Mouse (Mus musculus) kidney, embryonic 14.5 days (tissue): ENCODE measurements around the gene Pdzd3. TPM values are rescaled to one million over a fixed set of nuclear protein-coding genes. Genes with fewer than 3 reads are reported as not detected.
A peak's percentile ranks its signal among the peaks of the same experiment; 100 is the strongest.

ENCODE experiments used
- ATAC-seq: fragments of 200-750 bp; cut with Nextera tagmentation; 2 replicates; pipeline ENCODE4 v1.8.0; 2017; ENCODE audit warnings: moderate number of reproducible peaks, mild to moderate bottlenecking, moderate TSS enrichment, moderate library complexity; ENCODE audit not compliant: low FRiP score, low TSS enrichment
- H3K27ac ChIP-seq: fragments of 300-500 bp; sonication (generic); 2 replicates; pipeline ENCODE4 v1.5.1; 2014; ENCODE audit warnings: low read depth, mild to moderate bottlenecking, low read length, moderate library complexity, mixed read lengths
- H3K27me3 ChIP-seq: fragments of 300-500 bp; sonication (generic); 2 replicates; pipeline ENCODE4 v1.6.1; 2014; ENCODE audit warnings: mild to moderate bottlenecking, low read length; ENCODE audit not compliant: control insufficient read depth, insufficient read depth
- H3K36me3 ChIP-seq: fragments of 300-500 bp; sonication (generic); 2 replicates; pipeline ENCODE4 v1.6.1; 2014; ENCODE audit warnings: low read length, mixed read lengths; ENCODE audit not compliant: control insufficient read depth, insufficient read depth
- H3K4me1 ChIP-seq: fragments of 300-500 bp; sonication (generic); 2 replicates; pipeline ENCODE4 v1.6.1; 2014; ENCODE audit warnings: low read length, mixed read lengths; ENCODE audit not compliant: control insufficient read depth, insufficient read depth
- H3K4me2 ChIP-seq: fragments of 300-500 bp; sonication (generic); replicated peaks from 2 replicates; pipeline ENCODE4 v1.6.1; 2014; ENCODE audit warnings: low read depth, mild to moderate bottlenecking, low read length
- H3K4me3 ChIP-seq: fragments of 300-500 bp; sonication (generic); 2 replicates; pipeline ENCODE4 v1.5.1; 2014; ENCODE audit warnings: mild to moderate bottlenecking, low read length
- H3K9ac ChIP-seq: fragments of 300-500 bp; sonication (generic); 2 replicates; pipeline ENCODE4 v1.6.1; 2014; ENCODE audit warnings: low read depth, mild to moderate bottlenecking, low read length, moderate library complexity
- H3K9me3 ChIP-seq: fragments of 300-500 bp; sonication (generic); 2 replicates; pipeline ENCODE4 v1.6.1; 2016; ENCODE audit warnings: low read length; ENCODE audit not compliant: control insufficient read depth
- WGBS: fragments of 180-500 bp; shearing (Covaris S2); extraction: QIAGEN DNeasy Blood & Tissue Kit; methylation state at CpG from one replicate; pipeline ENCODE4 v1.1.7; 2014; 5-methylcytosine and 5-hydroxymethylcytosine counted together
- polyA plus RNA-seq: library from polyadenylated mRNA; unstranded; fragments of >200 nt; fragmentation: Nextera tagmentation; extraction: Ambion mirVana; gene quantifications from 2 replicates; pipeline ENCODE4 v1.2.1, GENCODE M21; 2014

Pdzd3 gene
- polyA plus RNA-seq, 1 experiment from 2014 or later: 4.2 TPM

DNA sequence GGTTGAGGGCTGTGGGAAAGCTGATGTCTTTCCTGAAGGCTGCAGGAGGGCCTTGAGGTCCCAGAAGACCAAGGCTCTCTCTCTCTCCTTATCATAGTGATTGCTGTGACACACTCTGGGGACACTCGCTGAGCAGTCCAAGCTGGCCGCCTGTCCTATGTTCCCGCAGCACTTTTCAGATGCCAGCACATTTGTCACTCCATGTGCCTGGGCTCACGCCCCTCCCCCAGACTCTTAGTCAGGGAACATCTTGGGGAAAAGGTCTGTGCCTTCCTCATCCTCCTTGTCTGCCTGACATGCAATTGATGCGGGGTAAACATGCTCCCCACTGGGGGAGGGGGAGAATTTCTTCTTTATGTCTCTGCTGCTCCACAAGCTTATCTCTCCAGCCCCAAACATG lies 31.9 kb upstream of the Pdzd3 start:
- Histone ChIP-seq H3K4me3 (no peak overlapping the region), H3K4me1 (peaks cover under 1% of the 10 kb centered on the region), H3K9me3 (no peaks in the 10 kb centered on the region), H3K27ac (no peak overlapping the region), H3K27me3 (peaks cover 17% of the 10 kb centered on the region), H3K4me2 (no peak overlapping the region), H3K36me3 (no peaks in the 10 kb centered on the region), H3K9ac (no peak overlapping the region)
- WGBS: 56% methylated on average over 5 of the region's 5 CpGs
- ATAC-seq: no peak

DNA sequence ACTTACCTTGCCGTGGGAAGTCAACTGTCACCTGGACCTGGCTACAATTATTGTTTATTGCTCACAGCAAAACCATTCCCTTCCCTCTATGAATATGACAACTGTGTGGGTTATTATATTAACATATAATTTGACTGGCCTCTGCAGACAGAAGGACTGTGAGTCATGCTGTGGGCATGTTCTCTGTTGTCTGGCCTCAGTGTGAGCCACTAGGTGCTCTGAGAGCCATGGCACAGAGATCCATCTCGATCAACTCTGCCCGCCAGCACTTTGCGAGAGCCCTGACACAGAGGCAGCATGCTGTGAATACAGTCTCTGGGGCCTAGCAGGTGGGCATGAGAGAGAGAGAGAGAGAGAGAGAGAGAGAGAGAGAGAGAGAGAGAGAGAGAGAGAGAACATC lies 18.7 kb upstream of the Pdzd3 start:
- Histone ChIP-seq H3K4me3 (no peak overlapping the region), H3K9me3 (peaks cover 3% of the 10 kb centered on the region; the same call in 1 of the 2 replicates), H3K27ac (no peak overlapping the region), H3K27me3 (no peaks in the 10 kb centered on the region), H3K4me1 (peaks cover 6% of the 10 kb centered on the region; the same call in 1 of the 2 replicates), H3K36me3 (no peaks in the 10 kb centered on the region), H3K4me2 (no peak overlapping the region), H3K9ac (no peak overlapping the region)
- ATAC-seq: no peak
- 92% methylated on average over 4 of the region's 4 CpGs for WGBS

DNA sequence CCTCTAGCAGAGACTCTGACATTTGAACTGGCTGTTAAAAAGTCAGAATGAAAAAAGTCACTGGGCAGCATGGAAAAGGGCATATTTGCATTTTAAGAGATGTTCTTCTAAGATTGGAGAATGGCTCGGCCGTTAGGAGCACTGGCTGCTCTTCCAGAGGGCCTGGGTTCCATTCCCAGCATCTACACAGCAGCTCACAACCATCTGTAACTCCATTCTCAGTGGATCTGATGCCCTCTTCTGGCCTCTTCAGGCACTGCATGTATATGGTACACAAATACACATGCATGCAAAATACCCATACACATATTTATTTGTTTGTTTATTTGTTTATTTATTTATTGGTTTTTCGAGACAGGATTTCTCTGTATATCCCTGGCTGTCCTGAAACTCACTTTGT lies 17.8 kb upstream of the Pdzd3 start:
- Histone ChIP-seq H3K4me3 (no peak overlapping the region), H3K4me2 (no peak overlapping the region), H3K4me1 (peaks cover 6% of the 10 kb centered on the region; the same call in 1 of the 2 replicates), H3K27ac (no peak overlapping the region), H3K36me3 (no peaks in the 10 kb centered on the region), H3K9me3 (peaks cover 3% of the 10 kb centered on the region; the same call in 1 of the 2 replicates), H3K27me3 (no peaks in the 10 kb centered on the region), H3K9ac (no peak overlapping the region)
- no peak for ATAC-seq
- WGBS: 91% methylated on average over 3 of the region's 3 CpGs

- H3K9me3 ChIP-seq: peaks cover 3% of the 10 kb centered on the region; the same call in 1 of the 2 replicates
- 0 out of 2 replicates have a peak, but pooled peaks have one; percentile 6 for ATAC-seq
- peak within 1 kb of the TSS; percentile 52 for H3K4me3 ChIP-seq
- no peaks in the 10 kb centered on the region for H3K36me3 ChIP-seq
- 70% methylated on average over 6 of the region's 6 CpGs for WGBS
- H3K27ac ChIP-seq: peak within 1 kb of the TSS; percentile 53; the same call in 1 of the 2 replicates
- H3K4me1 ChIP-seq: peaks cover 6% of the 10 kb centered on the region; the same call in 1 of the 2 replicates
- peak within 1 kb of the TSS; percentile 82 for H3K4me2 ChIP-seq
- H3K27me3 ChIP-seq: no peaks in the 10 kb centered on the region
- H3K9ac ChIP-seq: peak within 1 kb of the TSS; percentile 90
Measured at GRCm38 (mm10) chr9:44268432-44268831, 17.2 kb upstream of the Pdzd3 start, which contains the start of gene Nlrx1. TSS of gene Nlrx1 (minus strand) at chr9:44268599.

- peaks cover 3% of the 10 kb centered on the region; the same call in 1 of the 2 replicates for H3K9me3 ChIP-seq
- 6% methylated on average over 28 of the region's 28 CpGs for WGBS
Measured at GRCm38 (mm10) chr9:44268027-44268360, 16.7 kb upstream of the Pdzd3 start.

GRCm38 (mm10) chr9:44267319-44268026 lies 16.2 kb upstream of the Pdzd3 start:
- Histone ChIP-seq H3K9me3 (peaks cover 3% of the 10 kb centered on the region; the same call in 1 of the 2 replicates), H3K4me1 (peaks cover 6% of the 10 kb centered on the region; the same call in 1 of the 2 replicates), H3K27me3 (no peaks in the 10 kb centered on the region), H3K9ac (peak overlapping the region; percentile 90), H3K36me3 (no peaks in the 10 kb centered on the region), H3K4me2 (peak overlapping the region; percentile 82), H3K4me3 (peak overlapping the region; percentile 52), H3K27ac (peak overlapping the region; percentile 53; the same call in 1 of the 2 replicates)
- 15% methylated on average over 20 of the region's 23 CpGs for WGBS
- ATAC-seq: peak; percentile 47; the same call in 1 of the 2 replicates

More at GRCm38 (mm10) chr9:44268027-44268360, 16.7 kb upstream of the Pdzd3 start:
- peak overlapping the region; percentile 52 for H3K4me3 ChIP-seq
- H3K36me3 ChIP-seq: no peaks in the 10 kb centered on the region
- peak overlapping the region; percentile 90 for H3K9ac ChIP-seq
- peak overlapping the region; percentile 53; the same call in 1 of the 2 replicates for H3K27ac ChIP-seq
- no peaks in the 10 kb centered on the region for H3K27me3 ChIP-seq
- peak; percentile 87 for ATAC-seq
- H3K4me2 ChIP-seq: peak overlapping the region; percentile 82
- peaks cover 6% of the 10 kb centered on the region; the same call in 1 of the 2 replicates for H3K4me1 ChIP-seq

GRCm38 (mm10) chr9:44266478-44267226 lies 15.4 kb upstream of the Pdzd3 start:
- 69% methylated on average over 8 of the region's 8 CpGs for WGBS
- no peak for ATAC-seq
- H3K27ac ChIP-seq: no peak overlapping the region; the same call in 1 of the 2 replicates
- H3K9ac ChIP-seq: peak overlapping the region; percentile 90; the same call in 1 of the 2 replicates
- no peak overlapping the region for H3K4me3 ChIP-seq
- H3K4me1 ChIP-seq: peaks cover 6% of the 10 kb centered on the region; the same call in 1 of the 2 replicates
- no peaks in the 10 kb centered on the region for H3K36me3 ChIP-seq
- no peak overlapping the region for H3K4me2 ChIP-seq
- peaks cover 3% of the 10 kb centered on the region; the same call in 1 of the 2 replicates for H3K9me3 ChIP-seq
- no peaks in the 10 kb centered on the region for H3K27me3 ChIP-seq

DNA sequence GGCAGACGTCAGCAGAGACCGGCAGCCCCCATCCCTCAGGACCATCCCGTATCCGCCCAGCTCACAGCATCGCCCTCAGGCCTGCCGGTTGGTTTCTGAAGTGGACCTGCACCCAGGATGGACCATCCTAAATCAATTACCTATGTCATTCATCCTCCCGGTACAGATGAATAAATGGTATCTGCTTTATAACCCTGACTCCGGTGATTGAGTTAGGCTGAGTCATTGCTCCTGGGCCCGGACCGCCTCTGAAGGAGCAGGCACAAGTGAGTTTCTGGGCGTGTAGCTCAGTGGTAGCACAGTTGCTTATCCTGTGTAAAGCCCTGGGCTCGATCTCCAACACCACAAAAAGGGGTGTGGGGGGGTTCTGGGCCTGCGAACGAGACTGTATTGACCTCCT lies 10.1 kb upstream of the Pdzd3 start:
- H3K4me3 ChIP-seq: no peak overlapping the region
- 85% methylated on average over 14 of the region's 14 CpGs for WGBS
- ATAC-seq: no peak
- no peaks in the 10 kb centered on the region for H3K4me1 ChIP-seq
- H3K9me3 ChIP-seq: no peaks in the 10 kb centered on the region
- no peak overlapping the region for H3K4me2 ChIP-seq
- no peaks in the 10 kb centered on the region for H3K36me3 ChIP-seq
- H3K9ac ChIP-seq: no peak overlapping the region
- H3K27ac ChIP-seq: no peak overlapping the region
- H3K27me3 ChIP-seq: no peaks in the 10 kb centered on the region
